Mouse (Mus musculus) lung, adult 2 months (tissue): Measurements from ENCODE around the gene Tirap.

Experiments used
- CTCF ChIP-seq: fragments of 200-500 bp; IDR thresholded peaks from 2 replicates; pipeline ENCODE4 v1.5.1; 2011; ENCODE audit warnings: mild to moderate bottlenecking, low read length, control low read depth; ENCODE audit not compliant: insufficient read depth
- POLR2A ChIP-seq: fragments of 200-500 bp; IDR thresholded peaks from 2 replicates; pipeline ENCODE4 v1.6.1; 2011; ENCODE audit warnings: low read depth, mild to moderate bottlenecking, control low read depth, low read length, borderline replicate concordance; ENCODE audit errors: extremely low read depth

- TF ChIP-seq CTCF (no peak), POLR2A (no peak)
Observed at GRCm38 (mm10) chr9:35142221-35142620, 57.9 kb downstream of the Tirap start.
